Mouse (Mus musculus): Measurements from ENCODE around the gene Gatad2a.

- TF ChIP-seq CTCF (IDR thresholded peaks at IDR 0.05; ENCODE audit: borderline replicate concordance, control insufficient read depth, extremely low read depth, insufficient read depth, low read length, poor library complexity): no peak
- TF ChIP-seq POLR2A (IDR thresholded peaks at IDR 0.05; ENCODE audit: control insufficient read depth, extremely low read depth, insufficient read depth, low read length, poor library complexity): no peak
Observed at GRCm38 (mm10) chr8:69999236-69999635, 3.1 kb upstream of the Gatad2a start.

Measured in thymus, adult 2 months (tissue).